Mouse (Mus musculus) C2C12 (cell line): Measurements from ENCODE around the gene Fam83b.

ENCODE experiments used
- CEBPB ChIP-seq: IDR thresholded peaks from one replicate; pipeline ENCODE4 v1.6.1; 2011; ENCODE audit warnings: low read depth, mild to moderate bottlenecking, control low read depth, moderate library complexity
- CTCF ChIP-seq: IDR thresholded peaks from one replicate; pipeline ENCODE4 v1.5.1; 2011; ENCODE audit not compliant: control insufficient read depth, insufficient read depth, insufficient read length
- FOSL1 ChIP-seq: IDR thresholded peaks from one replicate; pipeline ENCODE4 v1.8.0; 2011; ENCODE audit warnings: mild to moderate bottlenecking, low read length; ENCODE audit not compliant: poor library complexity, insufficient read depth, severe bottlenecking
- MAX ChIP-seq: IDR thresholded peaks from one replicate; pipeline ENCODE4 v1.6.1; 2011; ENCODE audit warnings: mild to moderate bottlenecking, control low read depth
- MYOD1 ChIP-seq: IDR thresholded peaks from one replicate; pipeline ENCODE4 v1.6.1; 2011; ENCODE audit warnings: low read depth; ENCODE audit not compliant: control insufficient read depth, insufficient read length
- USF1 ChIP-seq: IDR thresholded peaks from one replicate; pipeline ENCODE4 v1.6.1; 2011; ENCODE audit warnings: low read depth, mild to moderate bottlenecking, control low read depth, moderate library complexity

- no peak for TF ChIP-seq CTCF
- TF ChIP-seq MAX = no peak
- TF ChIP-seq FOSL1 = no peak
- no peak for TF ChIP-seq MYOD1
- TF ChIP-seq USF1 = no peak
- TF ChIP-seq CEBPB = no peak
Measured at GRCm38 (mm10) chr9:76614165-76614564, 47.2 kb upstream of the Fam83b start.
